Mouse (Mus musculus) kidney, adult 18-20 months (tissue): Measurements from ENCODE around the gene Cldn34b1.
"Not testable (repeated sequence)": the region's sequence is repeated elsewhere in the genome, so short reads cannot be mapped to it uniquely, and the experiment has no call there.

Experiments used
- DNase-seq: peaks from one replicate; pipeline ENCODE4 v3.0.0; 2021

The Cldn34b1 gene

GRCm38 (mm10) chrX:154890167-154890566, at the start of gene Cldn34b1:
Cldn34b1 (minus strand) TSS chrX:154890267.
- DNase-seq = not testable (repeated sequence)

GRCm38 (mm10) chrX:154935887-154936286, 45.8 kb upstream of the Cldn34b1 start, which contains the start of gene Magea6:
Magea6 (minus strand) TSS chrX:154935987.
- not testable (repeated sequence) for DNase-seq
